Mouse (Mus musculus): ENCODE measurements around the gene Lypd5. TPM values are rescaled to one million over a fixed set of nuclear protein-coding genes. Genes with fewer than 3 reads are reported as not detected.
A peak's percentile ranks its signal among the peaks of the same experiment; 100 is the strongest.

The Lypd5 gene
- polyA plus RNA-seq, 1 experiment from 2014 or later: not detected

GRCm38 (mm10) chr7:24384827-24385226 lies 35.8 kb downstream of the Lypd5 start:
- 7% methylated on average over 11 of the region's 11 CpGs for WGBS
- no peak for ATAC-seq

GRCm38 (mm10) chr7:24387059-24387556 lies 38.1 kb downstream of the Lypd5 start:
- Histone ChIP-seq H3K27me3 (replicated peaks; ENCODE audit: control insufficient read depth, insufficient read depth, low read length) (no peaks in the 10 kb centered on the region), H3K9me3 (ENCODE audit: control insufficient read depth) (no peaks in the 10 kb centered on the region), H3K4me1 (replicated peaks; ENCODE audit: control insufficient read depth, insufficient read depth, low read length) (no peaks in the 10 kb centered on the region), H3K4me2 (replicated peaks; ENCODE audit: low read depth) (no peak overlapping the region), H3K9ac (ENCODE audit: low read depth, low read length) (no peak overlapping the region), H3K27ac (ENCODE audit: low read depth, low read length) (no peak overlapping the region), H3K4me3 (ENCODE audit: low read depth, low read length) (no peak overlapping the region), H3K36me3 (ENCODE audit: control insufficient read depth, insufficient read depth) (no peaks in the 10 kb centered on the region)
- no peak for ATAC-seq
- WGBS: 66% methylated on average over 10 of the region's 10 CpGs
- TF ChIP-seq CTCF (IDR thresholded peaks at IDR 0.05; ENCODE audit: low read depth): no peak

More at GRCm38 (mm10) chr7:24384827-24385226, 35.8 kb downstream of the Lypd5 start:
- Histone ChIP-seq H3K9me3 (ENCODE audit: control insufficient read depth) (no peaks in the 10 kb centered on the region), H3K36me3 (ENCODE audit: control insufficient read depth, insufficient read depth) (no peaks in the 10 kb centered on the region), H3K27me3 (replicated peaks; ENCODE audit: control insufficient read depth, insufficient read depth, low read length) (no peaks in the 10 kb centered on the region), H3K27ac (ENCODE audit: low read depth, low read length) (no peak overlapping the region), H3K4me3 (ENCODE audit: low read depth, low read length) (no peak overlapping the region), H3K4me2 (replicated peaks; ENCODE audit: low read depth) (no peak overlapping the region), H3K9ac (ENCODE audit: low read depth, low read length) (no peak overlapping the region), H3K4me1 (replicated peaks; ENCODE audit: control insufficient read depth, insufficient read depth, low read length) (no peaks in the 10 kb centered on the region)
- TF ChIP-seq CTCF (IDR thresholded peaks at IDR 0.05; ENCODE audit: low read depth): peak; percentile 91

GRCm38 (mm10) chr7:24389516-24390187 lies 40.7 kb downstream of the Lypd5 start:
- H3K9me3 ChIP-seq (ENCODE audit: control insufficient read depth): no peaks in the 10 kb centered on the region
- H3K4me1 ChIP-seq (replicated peaks; ENCODE audit: control insufficient read depth, insufficient read depth, low read length): no peaks in the 10 kb centered on the region
- no peak overlapping the region for H3K4me3 ChIP-seq (ENCODE audit: low read depth, low read length)
- no peaks in the 10 kb centered on the region for H3K27me3 ChIP-seq (replicated peaks; ENCODE audit: control insufficient read depth, insufficient read depth, low read length)
- no peak overlapping the region for H3K9ac ChIP-seq (ENCODE audit: low read depth, low read length)
- WGBS: 72% methylated on average over 13 of the region's 13 CpGs
- ATAC-seq: no peak
- no peak overlapping the region for H3K4me2 ChIP-seq (replicated peaks; ENCODE audit: low read depth)
- TF ChIP-seq CTCF (IDR thresholded peaks at IDR 0.05; ENCODE audit: low read depth): no peak
- no peaks in the 10 kb centered on the region for H3K36me3 ChIP-seq (ENCODE audit: control insufficient read depth, insufficient read depth)
- H3K27ac ChIP-seq (ENCODE audit: low read depth, low read length): no peak overlapping the region

GRCm38 (mm10) chr7:24390512-24390911 lies 41.5 kb downstream of the Lypd5 start:
- Histone ChIP-seq H3K27ac (ENCODE audit: low read depth, low read length) (no peak overlapping the region), H3K9ac (ENCODE audit: low read depth, low read length) (no peak overlapping the region)
- no peak for TF ChIP-seq CTCF (IDR thresholded peaks at IDR 0.05; ENCODE audit: low read depth)

GRCm38 (mm10) chr7:24391077-24391476 lies 42.1 kb downstream of the Lypd5 start:
- 1% methylated on average over 5 of the region's 5 CpGs for WGBS
- peak; percentile 72 for ATAC-seq
- no peak overlapping the region; the same call in 1 of the 2 replicates for H3K4me2 ChIP-seq (replicated peaks; ENCODE audit: low read depth)
- H3K4me1 ChIP-seq (replicated peaks; ENCODE audit: control insufficient read depth, insufficient read depth, low read length): no peaks in the 10 kb centered on the region
- H3K27me3 ChIP-seq (replicated peaks; ENCODE audit: control insufficient read depth, insufficient read depth, low read length): no peaks in the 10 kb centered on the region
- H3K36me3 ChIP-seq (ENCODE audit: control insufficient read depth, insufficient read depth): no peaks in the 10 kb centered on the region
- H3K9me3 ChIP-seq (ENCODE audit: control insufficient read depth): no peaks in the 10 kb centered on the region
- no peak for TF ChIP-seq CTCF (IDR thresholded peaks at IDR 0.05; ENCODE audit: low read depth)
- H3K27ac ChIP-seq (ENCODE audit: low read depth, low read length): no peak overlapping the region
- no peak overlapping the region for H3K4me3 ChIP-seq (ENCODE audit: low read depth, low read length)
- H3K9ac ChIP-seq (ENCODE audit: low read depth, low read length): no peak overlapping the region

More at GRCm38 (mm10) chr7:24390512-24390911, 41.5 kb downstream of the Lypd5 start:
- H3K4me3 ChIP-seq (ENCODE audit: low read depth, low read length): no peak overlapping the region
- no peak for ATAC-seq
- WGBS: 60% methylated on average over 7 of the region's 7 CpGs
- no peaks in the 10 kb centered on the region for H3K4me1 ChIP-seq (replicated peaks; ENCODE audit: control insufficient read depth, insufficient read depth, low read length)
- H3K36me3 ChIP-seq (ENCODE audit: control insufficient read depth, insufficient read depth): no peaks in the 10 kb centered on the region
- H3K27me3 ChIP-seq (replicated peaks; ENCODE audit: control insufficient read depth, insufficient read depth, low read length): no peaks in the 10 kb centered on the region
- H3K9me3 ChIP-seq (ENCODE audit: control insufficient read depth): no peaks in the 10 kb centered on the region
- H3K4me2 ChIP-seq (replicated peaks; ENCODE audit: low read depth): no peak overlapping the region

GRCm38 (mm10) chr7:24391687-24392086 lies 42.7 kb downstream of the Lypd5 start:
- Histone ChIP-seq H3K4me2 (replicated peaks; ENCODE audit: low read depth) (no peak overlapping the region), H3K9ac (ENCODE audit: low read depth, low read length) (no peak overlapping the region), H3K9me3 (ENCODE audit: control insufficient read depth) (no peaks in the 10 kb centered on the region), H3K4me3 (ENCODE audit: low read depth, low read length) (no peak overlapping the region), H3K27me3 (replicated peaks; ENCODE audit: control insufficient read depth, insufficient read depth, low read length) (no peaks in the 10 kb centered on the region), H3K36me3 (ENCODE audit: control insufficient read depth, insufficient read depth) (no peaks in the 10 kb centered on the region), H3K27ac (ENCODE audit: low read depth, low read length) (no peak overlapping the region), H3K4me1 (replicated peaks; ENCODE audit: control insufficient read depth, insufficient read depth, low read length) (no peaks in the 10 kb centered on the region)
- no peak for TF ChIP-seq CTCF (IDR thresholded peaks at IDR 0.05; ENCODE audit: low read depth)
- no peak for ATAC-seq
- 73% methylated on average over 2 of the region's 2 CpGs for WGBS

Data from intestine, postnatal 0 days (tissue).